Mouse (Mus musculus) embryonic facial prominence, embryonic 13.5 days (tissue): Measurements from ENCODE around the gene Pold1. TPM values are rescaled to one million over a fixed set of nuclear protein-coding genes. Genes with fewer than 3 reads are reported as not detected.

Experiments used
- ATAC-seq: fragments of 200-750 bp; cut with Nextera tagmentation; 2 replicates; pipeline ENCODE4 v1.8.0; 2017; ENCODE audit warnings: low read depth; ENCODE audit not compliant: insufficient number of reproducible peaks, insufficient read depth, low FRiP score, low TSS enrichment
- H3K27ac ChIP-seq: fragments of 300-500 bp; sonication (generic); 2 replicates; pipeline ENCODE4 v1.5.1; 2015; ENCODE audit warnings: moderate library complexity, mild to moderate bottlenecking, inconsistent platforms
- H3K27me3 ChIP-seq: fragments of 300-500 bp; sonication (generic); 2 replicates; pipeline ENCODE4 v1.6.1; 2015; ENCODE audit warnings: mild to moderate bottlenecking, inconsistent platforms
- H3K36me3 ChIP-seq: fragments of 300-500 bp; sonication (generic); 2 replicates; pipeline ENCODE4 v1.6.1; 2015; ENCODE audit warnings: mild to moderate bottlenecking, inconsistent platforms
- H3K4me1 ChIP-seq: fragments of 300-500 bp; sonication (generic); 2 replicates; pipeline ENCODE4 v1.6.1; 2015; ENCODE audit warnings: inconsistent platforms
- H3K4me2 ChIP-seq: fragments of 300-500 bp; sonication (generic); 2 replicates; pipeline ENCODE4 v1.6.1; 2015; ENCODE audit warnings: moderate library complexity, mild to moderate bottlenecking, inconsistent platforms
- H3K4me3 ChIP-seq: fragments of 300-500 bp; sonication (generic); 2 replicates; pipeline ENCODE4 v1.5.1; 2015; ENCODE audit warnings: mild to moderate bottlenecking, inconsistent platforms
- H3K9ac ChIP-seq: fragments of 300-500 bp; sonication (generic); 2 replicates; pipeline ENCODE4 v1.6.1; 2015; ENCODE audit warnings: mild to moderate bottlenecking, inconsistent platforms
- H3K9me3 ChIP-seq: fragments of 300-500 bp; sonication (generic); 2 replicates; pipeline ENCODE4 v1.6.1; 2016; ENCODE audit warnings: inconsistent platforms
- WGBS: fragments of 180-500 bp; shearing (Covaris S2); methylation state at CpG from one replicate; pipeline ENCODE4 v1.1.7; 2015; ENCODE audit warnings: mixed read lengths; 5-methylcytosine and 5-hydroxymethylcytosine counted together
- polyA plus RNA-seq: library from polyadenylated mRNA; unstranded; fragments of >200 nt; fragmentation: Nextera tagmentation; extraction: Ambion mirVana; gene quantifications from 2 replicates; pipeline ENCODE4 v1.2.1, GENCODE M21; 2015

The Pold1 gene
- polyA plus RNA-seq, result 94.4 and 104 TPM in 2 replicates

DNA sequence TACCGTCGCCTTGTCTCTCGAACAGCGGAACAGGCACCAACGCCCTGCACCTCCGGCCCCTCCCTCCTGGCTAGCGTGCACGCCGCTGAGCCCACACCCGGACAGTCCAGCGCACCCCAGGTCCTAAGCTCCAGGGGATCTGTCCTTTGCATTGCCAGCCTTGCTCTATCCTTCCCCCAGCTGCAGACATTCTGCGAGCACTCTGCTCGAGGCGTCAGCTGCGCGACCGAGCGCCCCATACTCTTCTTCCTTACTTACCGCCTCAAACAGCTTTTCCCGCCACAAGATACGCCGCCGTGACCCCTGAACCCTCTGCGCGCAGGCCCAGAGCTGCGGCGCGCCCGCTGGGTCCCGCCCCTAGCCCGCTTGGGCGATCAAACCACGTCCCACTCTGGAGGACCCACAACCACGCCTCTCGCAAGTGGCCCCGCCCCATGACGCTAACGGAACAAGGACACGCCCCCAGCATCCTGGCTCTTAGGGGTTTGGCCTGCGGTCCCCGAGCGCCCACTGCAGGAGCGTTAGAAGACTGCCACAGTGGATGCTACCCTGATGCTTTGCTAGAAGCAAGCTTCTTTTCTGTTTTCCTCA lies at the start of gene Pold1:
Gene Pold1, minus strand, starts transcription at position 353 of the 591 bp plus-strand sequence.
- Histone ChIP-seq H3K9me3 (no peaks in the 10 kb centered on the region; the same call in 1 of the 2 replicates), H3K4me1 (peaks cover 25% of the 10 kb centered on the region), H3K27me3 (no peaks in the 10 kb centered on the region), H3K36me3 (peaks cover 37% of the 10 kb centered on the region), H3K4me3 (peak within 1 kb of the TSS; percentile 71), H3K27ac (peak within 1 kb of the TSS; percentile 86), H3K9ac (peak within 1 kb of the TSS; percentile 78), H3K4me2 (peak within 1 kb of the TSS; percentile 84)
- whole genome bisulfite sequencing, result under 1% methylated on average over 43 of the region's 43 CpGs
- peak; percentile 91 for ATAC-seq

DNA sequence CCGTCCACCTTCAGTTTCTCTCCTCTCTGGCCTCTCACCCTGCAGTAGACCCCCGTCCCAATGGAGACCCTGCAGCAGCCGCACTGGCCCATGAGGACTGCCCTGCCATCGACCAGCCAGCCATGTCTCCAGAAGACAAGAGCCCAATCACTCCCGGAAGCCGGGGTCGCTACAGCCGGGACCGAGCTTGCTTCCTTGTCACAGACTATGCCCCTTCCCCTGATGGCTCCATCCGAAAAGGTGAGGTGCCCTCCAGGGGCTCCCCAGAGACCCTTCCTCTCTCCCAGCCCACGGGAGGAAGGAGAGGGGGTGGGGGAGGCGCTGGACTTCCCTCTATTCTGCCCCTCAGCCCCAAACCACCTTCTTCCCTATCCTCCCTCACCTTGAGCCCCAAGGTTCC lies 49.7 kb upstream of the Pold1 start:
- Histone ChIP-seq H3K4me1 (peaks cover 27% of the 10 kb centered on the region), H3K27me3 (peaks cover 38% of the 10 kb centered on the region), H3K9ac (no peak overlapping the region), H3K9me3 (no peaks in the 10 kb centered on the region), H3K36me3 (peaks cover 6% of the 10 kb centered on the region; the same call in 1 of the 2 replicates), H3K27ac (no peak overlapping the region), H3K4me3 (no peak overlapping the region), H3K4me2 (no peak overlapping the region)
- 78% methylated on average over 12 of the region's 12 CpGs for WGBS
- no peak for ATAC-seq

- Histone ChIP-seq H3K4me1 (peaks cover 26% of the 10 kb centered on the region), H3K27ac (no peak overlapping the region), H3K36me3 (peaks cover 6% of the 10 kb centered on the region; the same call in 1 of the 2 replicates), H3K9ac (no peak overlapping the region), H3K4me3 (no peak overlapping the region), H3K27me3 (peaks cover 38% of the 10 kb centered on the region), H3K9me3 (no peaks in the 10 kb centered on the region), H3K4me2 (no peak overlapping the region)
- WGBS, result 91% methylated on average over 4 of the region's 4 CpGs
- ATAC-seq, result no peak
Measured at GRCm38 (mm10) chr7:44597666-44598065, 49.0 kb upstream of the Pold1 start.

DNA sequence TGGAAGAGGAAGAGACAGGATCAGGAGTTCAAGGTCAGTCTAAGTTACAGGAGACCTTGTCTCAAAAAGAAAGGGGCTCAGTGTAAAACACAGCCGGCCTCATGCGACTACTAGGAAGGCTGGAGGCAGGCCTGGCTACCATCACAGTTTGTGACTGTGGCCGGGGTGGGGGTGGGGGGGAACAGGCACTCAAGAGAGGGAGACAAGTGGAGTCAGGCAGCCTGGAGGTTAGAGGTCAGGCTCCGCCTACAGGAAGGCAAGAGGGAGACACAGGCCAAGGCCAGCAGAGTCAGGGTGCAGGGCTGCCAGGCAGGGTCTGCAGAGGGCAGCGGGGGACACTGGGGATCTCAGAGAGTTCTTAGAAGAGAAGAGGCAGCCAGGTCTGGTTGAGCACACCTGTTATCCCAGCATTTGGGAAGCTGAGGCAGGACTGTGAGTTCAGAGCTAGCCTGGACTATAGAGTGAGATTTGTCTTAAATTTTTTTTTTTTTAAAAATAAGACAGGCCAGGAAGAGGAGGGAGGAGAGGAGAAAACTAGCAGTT lies 48.4 kb upstream of the Pold1 start:
- H3K27me3 ChIP-seq, result peaks cover 38% of the 10 kb centered on the region
- no peak for ATAC-seq
- H3K4me1 ChIP-seq, result peaks cover 23% of the 10 kb centered on the region
- WGBS, result 41% methylated on average over 5 of the region's 5 CpGs
- H3K4me3 ChIP-seq, result no peak overlapping the region
- no peaks in the 10 kb centered on the region for H3K9me3 ChIP-seq
- H3K27ac ChIP-seq, result no peak overlapping the region
- H3K4me2 ChIP-seq, result no peak overlapping the region
- H3K36me3 ChIP-seq, result peaks cover 6% of the 10 kb centered on the region; the same call in 1 of the 2 replicates
- H3K9ac ChIP-seq, result no peak overlapping the region

- peaks cover 38% of the 10 kb centered on the region for H3K27me3 ChIP-seq
- no peak overlapping the region for H3K9ac ChIP-seq
- no peak overlapping the region for H3K4me2 ChIP-seq
- H3K4me3 ChIP-seq, result no peak overlapping the region
- H3K36me3 ChIP-seq, result peaks cover 6% of the 10 kb centered on the region; the same call in 1 of the 2 replicates
- no peak overlapping the region for H3K27ac ChIP-seq
- peaks cover 28% of the 10 kb centered on the region for H3K4me1 ChIP-seq
- no peaks in the 10 kb centered on the region for H3K9me3 ChIP-seq
- ATAC-seq, result no peak
- WGBS, result 94% methylated on average over 6 of the region's 6 CpGs
Measured at GRCm38 (mm10) chr7:44596051-44596450, 47.4 kb upstream of the Pold1 start.

DNA sequence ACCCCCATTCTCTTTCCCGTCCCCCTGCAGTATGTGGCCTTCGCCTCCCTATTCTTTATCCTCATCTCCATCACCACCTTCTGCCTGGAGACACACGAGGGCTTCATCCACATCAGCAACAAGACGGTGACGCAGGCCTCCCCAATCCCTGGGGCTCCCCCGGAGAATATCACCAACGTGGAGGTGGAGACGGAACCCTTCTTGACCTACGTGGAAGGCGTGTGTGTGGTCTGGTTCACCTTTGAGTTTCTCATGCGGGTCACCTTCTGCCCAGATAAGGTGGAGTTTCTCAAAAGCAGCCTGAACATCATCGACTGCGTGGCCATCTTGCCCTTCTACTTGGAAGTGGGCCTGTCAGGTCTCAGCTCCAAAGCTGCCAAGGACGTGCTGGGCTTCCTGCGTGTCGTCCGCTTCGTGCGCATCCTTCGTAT lies 46.5 kb upstream of the Pold1 start:
- H3K9me3 ChIP-seq, result no peaks in the 10 kb centered on the region
- peaks cover 6% of the 10 kb centered on the region; the same call in 1 of the 2 replicates for H3K36me3 ChIP-seq
- H3K9ac ChIP-seq, result no peak overlapping the region
- no peak overlapping the region for H3K27ac ChIP-seq
- ATAC-seq, result no peak
- H3K27me3 ChIP-seq, result peaks cover 37% of the 10 kb centered on the region
- H3K4me3 ChIP-seq, result no peak overlapping the region
- H3K4me1 ChIP-seq, result peaks cover 32% of the 10 kb centered on the region
- 93% methylated on average over 20 of the region's 20 CpGs for WGBS
- H3K4me2 ChIP-seq, result no peak overlapping the region

GRCm38 (mm10) chr7:44594291-44594690 lies 45.6 kb upstream of the Pold1 start:
- no peak overlapping the region for H3K27ac ChIP-seq
- peaks cover 44% of the 10 kb centered on the region for H3K27me3 ChIP-seq
- peaks cover 40% of the 10 kb centered on the region for H3K4me1 ChIP-seq
- peak overlapping the region; percentile 99; the same call in 1 of the 2 replicates for H3K4me2 ChIP-seq
- no peak overlapping the region for H3K9ac ChIP-seq
- peaks cover 6% of the 10 kb centered on the region; the same call in 1 of the 2 replicates for H3K36me3 ChIP-seq
- H3K9me3 ChIP-seq, result no peaks in the 10 kb centered on the region
- WGBS, result 58% methylated on average over 6 of the region's 6 CpGs
- H3K4me3 ChIP-seq, result no peak overlapping the region; the same call in 1 of the 2 replicates
- no peak for ATAC-seq

DNA sequence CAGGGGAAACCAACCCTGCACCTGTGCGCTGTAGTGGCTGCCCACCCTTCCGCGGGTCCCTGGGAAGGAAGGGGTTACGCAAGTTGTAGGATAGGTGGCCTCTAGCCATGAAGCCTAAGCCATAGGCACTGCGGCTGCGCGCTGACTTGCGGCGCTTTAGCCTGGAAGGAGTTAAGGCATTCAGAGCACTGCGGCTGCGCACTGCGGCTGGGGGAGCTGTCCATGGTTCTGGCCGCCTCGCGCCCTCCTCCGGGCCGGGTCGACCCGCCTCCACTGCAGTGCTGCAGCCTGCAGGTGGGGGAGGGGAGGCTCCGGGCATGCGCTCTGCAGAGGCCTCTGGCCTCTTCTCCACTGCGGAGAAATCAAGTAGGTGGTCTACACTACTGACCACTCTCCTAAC lies 45.1 kb upstream of the Pold1 start:
- Histone ChIP-seq H3K27me3 (peaks cover 48% of the 10 kb centered on the region), H3K4me2 (peak overlapping the region; percentile 99), H3K9me3 (no peaks in the 10 kb centered on the region), H3K36me3 (peaks cover 6% of the 10 kb centered on the region; the same call in 1 of the 2 replicates), H3K9ac (no peak overlapping the region), H3K4me3 (peak overlapping the region; percentile 23), H3K27ac (no peak overlapping the region), H3K4me1 (peaks cover 44% of the 10 kb centered on the region)
- ATAC-seq, result no peak
- 0% methylated on average over 22 of the region's 22 CpGs for WGBS

DNA sequence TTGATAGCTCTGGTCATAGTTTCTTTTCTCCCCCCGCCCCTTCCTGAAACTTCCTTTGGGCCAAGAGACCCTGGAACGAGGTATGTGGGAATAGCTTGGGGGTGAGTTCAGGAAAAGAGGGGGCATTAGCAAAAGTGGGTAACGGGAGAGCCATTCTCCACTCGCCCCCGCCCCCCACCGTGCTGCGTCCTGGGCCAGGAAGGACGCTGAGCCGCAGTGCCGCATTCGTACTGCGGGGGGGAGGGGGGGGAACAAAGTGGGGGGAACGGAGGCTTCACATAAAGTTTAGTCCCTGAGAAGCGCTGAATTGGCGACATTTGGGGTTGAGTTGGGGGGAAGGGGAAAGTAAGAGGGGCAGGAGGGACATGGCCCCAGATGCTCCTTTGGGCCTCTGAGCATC lies 44.4 kb upstream of the Pold1 start:
- WGBS, result 1% methylated on average over 15 of the region's 15 CpGs
- H3K9ac ChIP-seq, result no peak overlapping the region
- H3K9me3 ChIP-seq, result no peaks in the 10 kb centered on the region
- ATAC-seq, result no peak
- H3K36me3 ChIP-seq, result peaks cover 6% of the 10 kb centered on the region; the same call in 1 of the 2 replicates
- peak overlapping the region; percentile 62; the same call in 1 of the 2 replicates for H3K4me3 ChIP-seq
- H3K27ac ChIP-seq, result no peak overlapping the region
- peaks cover 52% of the 10 kb centered on the region for H3K4me1 ChIP-seq
- peak overlapping the region; percentile 99 for H3K4me2 ChIP-seq
- peaks cover 55% of the 10 kb centered on the region for H3K27me3 ChIP-seq

GRCm38 (mm10) chr7:44591348-44592116 lies 42.9 kb upstream of the Pold1 start:
- under 1% methylated on average over 53 of the region's 60 CpGs for WGBS

More at GRCm38 (mm10) chr7:44591348-44592116, 42.9 kb upstream of the Pold1 start:
- no peaks in the 10 kb centered on the region for H3K9me3 ChIP-seq
- peak overlapping the region; percentile 62 for H3K4me3 ChIP-seq
- peak overlapping the region; percentile 99 for H3K4me2 ChIP-seq
- ATAC-seq, result no peak
- H3K36me3 ChIP-seq, result peaks cover 6% of the 10 kb centered on the region; the same call in 1 of the 2 replicates
- H3K27me3 ChIP-seq, result peaks cover 70% of the 10 kb centered on the region
- no peak overlapping the region for H3K27ac ChIP-seq
- peaks cover 62% of the 10 kb centered on the region for H3K4me1 ChIP-seq
- H3K9ac ChIP-seq, result peak overlapping the region; percentile 71
